Mouse (Mus musculus) urinary bladder, adult 2 months (tissue): ENCODE data around the gene St6galnac4. TPM values are rescaled to one million over a fixed set of nuclear protein-coding genes. Genes with fewer than 3 reads are reported as not detected.

Source experiments
- DNase-seq: peaks from one replicate; pipeline ENCODE4 v3.0.0; 2022; ENCODE audit warnings: low spot score
- polyA plus RNA-seq: library from polyadenylated mRNA; depleted of rRNA; stranded (reverse); fragments of >200 nt; gene quantifications from 2 replicates; pipeline ENCODE4 v1.2.3, GENCODE M21; 2012; rRNA removed

St6galnac4 gene
- polyA plus RNA-seq: 13.3 and 16.1 TPM in 2 replicates

GRCm38 (mm10) chr2:32586871-32587351, at the start of gene St6galnac4:
Gene St6galnac4 (plus strand): TSS chr2:32587095.
- peak; percentile 62 for DNase-seq

- DNase-seq: no peak
Observed at GRCm38 (mm10) chr2:32537360-32537905, 49.5 kb upstream of the St6galnac4 start.

- no peak for DNase-seq
Observed at GRCm38 (mm10) chr2:32537941-32538340, 49.0 kb upstream of the St6galnac4 start.

DNA sequence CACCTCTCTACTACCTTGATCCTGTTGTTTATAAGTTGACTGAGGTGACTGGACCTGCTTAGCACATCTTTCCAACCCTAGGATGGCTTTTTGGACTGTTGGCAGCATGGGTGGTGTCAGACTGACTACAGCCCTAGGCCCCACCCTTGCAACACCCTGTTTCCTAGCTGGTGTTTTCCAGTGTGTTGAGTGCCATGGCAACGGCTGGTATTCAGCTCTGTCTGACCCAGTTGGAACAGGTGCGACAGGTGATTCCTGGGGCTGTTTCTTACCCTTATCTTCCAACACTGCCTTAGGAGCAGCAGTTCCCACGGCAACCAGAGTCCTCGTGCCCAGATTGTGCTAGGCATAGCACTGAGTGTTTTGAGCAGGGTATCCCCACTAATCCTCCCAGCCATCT, 48.4 kb upstream of the St6galnac4 start:
- DNase-seq: no peak

DNA sequence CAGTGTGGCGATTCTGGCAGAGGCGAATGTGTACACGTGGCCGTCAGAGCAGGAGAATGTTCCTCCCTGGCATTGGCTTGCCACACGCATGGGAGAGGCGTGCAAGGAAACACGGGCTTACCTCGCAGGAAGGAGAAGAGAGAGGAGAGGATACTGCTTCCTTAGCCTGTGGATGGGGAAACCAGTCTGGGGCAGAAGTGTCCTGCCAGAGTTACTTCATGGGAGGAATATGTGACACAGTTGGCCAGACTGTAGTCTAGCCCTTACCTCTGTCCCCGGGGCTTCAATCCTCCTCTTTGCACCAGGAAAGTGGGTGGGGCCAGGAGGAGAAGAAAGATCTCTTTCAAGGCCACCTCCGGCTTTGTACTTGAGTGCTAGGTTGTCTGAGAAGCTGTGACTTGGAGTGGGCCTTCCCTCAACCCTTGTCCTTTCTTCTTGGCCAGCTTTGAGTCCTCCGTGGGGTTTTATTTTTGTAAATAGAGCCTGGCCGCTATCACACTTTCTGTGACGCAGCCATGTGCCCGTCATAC, 47.4 kb upstream of the St6galnac4 start:
- DNase-seq: no peak

GRCm38 (mm10) chr2:32541333-32541908, 45.5 kb upstream of the St6galnac4 start:
- DNase-seq: no peak

DNA sequence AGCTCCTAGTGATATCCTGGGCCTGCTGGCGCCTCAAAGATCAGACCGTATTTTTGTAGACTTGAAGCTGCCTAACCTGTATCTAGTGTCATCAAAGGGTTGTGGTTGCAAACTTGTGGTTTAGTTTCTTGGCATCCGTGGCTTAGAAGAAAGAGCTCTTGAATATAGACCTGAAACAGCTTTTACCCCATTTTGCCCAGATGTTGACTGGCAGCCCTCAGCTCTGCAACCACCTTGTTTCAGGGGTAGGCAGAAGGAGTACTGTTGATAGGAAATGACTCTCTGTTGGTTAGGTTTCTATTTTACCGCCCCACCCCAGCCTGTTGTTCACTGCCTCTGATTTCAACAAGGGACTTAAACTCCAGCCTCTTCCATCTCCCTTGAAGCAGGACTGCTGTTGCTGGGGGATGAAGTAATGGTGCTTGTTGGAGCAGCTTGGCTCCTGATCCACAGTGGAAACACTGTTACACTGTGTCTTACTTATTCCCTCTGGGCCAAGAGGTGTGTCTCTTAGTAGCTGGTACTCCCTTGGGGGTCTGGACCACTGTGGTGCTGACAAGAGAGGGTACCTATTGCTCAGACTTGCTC, 44.8 kb upstream of the St6galnac4 start:
- no peak for DNase-seq

GRCm38 (mm10) chr2:32543031-32543449, 43.9 kb upstream of the St6galnac4 start:
- DNase-seq: no peak

DNA sequence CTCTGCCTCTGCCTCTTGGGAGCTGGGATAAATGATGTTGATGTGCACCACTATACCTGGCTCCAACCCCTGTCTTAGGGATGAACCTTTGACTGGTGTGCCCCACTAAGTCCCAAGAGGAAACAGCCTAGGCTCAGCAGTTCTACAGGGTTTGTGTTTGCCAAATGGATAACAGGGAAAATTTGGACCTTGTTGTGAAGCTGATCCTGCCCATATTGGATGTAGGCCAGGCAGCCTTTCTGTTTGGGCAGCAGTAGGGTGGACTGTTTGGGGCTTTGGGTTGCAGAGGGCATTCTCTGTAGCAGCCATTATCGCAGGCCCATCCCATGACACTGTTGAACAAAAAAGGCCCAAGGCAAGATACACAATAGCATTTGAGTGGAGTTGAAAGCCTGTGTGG, 39.9 kb upstream of the St6galnac4 start:
- no peak for DNase-seq

DNA sequence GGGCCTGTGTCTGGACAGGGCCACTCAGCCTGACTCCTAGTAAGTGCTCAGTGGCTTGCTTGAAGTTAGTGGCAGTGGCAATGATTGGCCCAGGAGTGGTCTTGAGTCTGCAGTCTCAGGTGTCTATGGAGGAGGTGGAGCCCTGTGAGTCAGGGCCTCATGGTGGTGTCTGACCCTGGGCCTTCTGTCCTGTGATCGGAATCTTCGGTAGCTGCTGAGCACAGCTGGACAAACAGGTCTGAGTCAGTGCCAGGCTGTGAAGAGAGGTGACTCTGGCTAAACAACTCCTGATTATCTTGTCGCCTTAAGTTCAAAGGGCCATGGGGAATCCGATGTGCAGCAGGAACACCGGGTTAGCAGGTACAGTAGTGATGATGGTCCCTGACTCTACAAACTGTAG, 39.5 kb upstream of the St6galnac4 start:
- no peak for DNase-seq

GRCm38 (mm10) chr2:32547964-32548739, 38.7 kb upstream of the St6galnac4 start:
- DNase-seq: no peak

GRCm38 (mm10) chr2:32549171-32549570, 37.7 kb upstream of the St6galnac4 start:
- DNase-seq: no peak

DNA sequence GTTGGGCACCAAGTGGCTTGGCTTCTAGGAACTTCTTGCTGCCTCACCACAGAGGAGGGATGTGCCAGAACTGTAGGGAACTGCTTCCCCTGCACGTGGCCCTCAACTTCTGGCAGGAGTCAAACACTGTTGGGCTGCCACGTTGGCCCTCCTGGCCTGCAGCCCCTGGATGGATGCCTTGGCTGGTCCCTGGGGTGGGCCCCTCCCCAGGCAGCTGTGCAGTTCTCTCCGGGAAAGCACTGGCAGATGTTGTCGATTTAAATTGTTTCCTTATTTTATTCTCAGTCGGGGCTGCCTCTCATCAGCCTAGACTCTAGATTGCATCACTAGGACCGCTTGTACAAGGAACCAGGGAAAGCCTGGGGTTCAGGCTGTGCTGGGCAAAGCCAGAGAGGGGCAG, 37.1 kb upstream of the St6galnac4 start:
- no peak for DNase-seq

DNA sequence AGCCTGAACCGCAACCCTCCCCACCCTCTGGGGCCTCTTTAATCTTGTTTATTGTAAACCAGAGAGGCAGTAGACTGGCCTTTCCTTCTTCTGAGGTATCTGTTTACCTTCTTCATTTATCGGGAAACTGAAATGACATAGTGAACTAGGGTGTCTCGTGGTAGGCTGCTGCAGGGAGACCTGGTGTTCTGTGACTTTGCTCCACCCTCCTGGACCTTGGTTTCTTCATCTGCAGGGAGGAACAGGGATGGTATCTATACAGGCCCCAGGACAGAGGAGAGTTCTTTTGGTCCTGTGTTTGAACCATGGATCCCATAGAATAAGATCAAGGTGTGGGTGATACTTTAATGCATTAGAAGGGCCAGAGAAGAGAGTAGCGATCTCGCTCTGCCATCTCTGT, 35.7 kb upstream of the St6galnac4 start:
- no peak for DNase-seq

GRCm38 (mm10) chr2:32553592-32554148, 33.2 kb upstream of the St6galnac4 start:
- no peak for DNase-seq

- DNase-seq: no peak
Observed at GRCm38 (mm10) chr2:32555484-32555883, 31.4 kb upstream of the St6galnac4 start.

GRCm38 (mm10) chr2:32556019-32556418, 30.9 kb upstream of the St6galnac4 start:
- DNase-seq: no peak

- DNase-seq: no peak
Observed at GRCm38 (mm10) chr2:32559570-32559969, 27.3 kb upstream of the St6galnac4 start.

DNA sequence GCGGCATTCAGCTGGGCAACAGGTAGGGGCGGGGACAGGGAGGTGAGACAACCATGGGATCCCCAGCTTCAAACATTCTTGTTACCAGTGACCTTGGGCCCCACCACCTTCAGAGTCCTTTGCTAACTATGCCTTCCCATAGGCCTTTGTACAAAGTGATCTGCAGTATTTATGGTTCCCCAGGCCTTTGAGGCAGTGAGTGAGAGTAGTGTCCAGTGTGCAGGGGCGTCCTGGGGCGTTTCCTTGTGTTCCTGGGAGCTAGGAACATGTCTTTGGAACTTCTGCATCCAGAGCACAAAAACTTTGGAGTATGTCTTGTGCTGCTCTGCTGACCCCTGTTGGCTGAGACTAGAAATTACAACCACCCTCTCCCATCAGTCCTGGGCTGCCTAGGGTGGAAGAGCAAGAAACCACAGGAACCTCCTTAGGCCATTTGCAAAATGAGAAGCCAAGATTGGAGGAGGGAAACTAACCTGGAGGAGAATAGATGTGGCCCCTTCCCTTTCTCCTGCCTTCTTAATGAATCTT, 20.3 kb upstream of the St6galnac4 start:
- no peak for DNase-seq

DNA sequence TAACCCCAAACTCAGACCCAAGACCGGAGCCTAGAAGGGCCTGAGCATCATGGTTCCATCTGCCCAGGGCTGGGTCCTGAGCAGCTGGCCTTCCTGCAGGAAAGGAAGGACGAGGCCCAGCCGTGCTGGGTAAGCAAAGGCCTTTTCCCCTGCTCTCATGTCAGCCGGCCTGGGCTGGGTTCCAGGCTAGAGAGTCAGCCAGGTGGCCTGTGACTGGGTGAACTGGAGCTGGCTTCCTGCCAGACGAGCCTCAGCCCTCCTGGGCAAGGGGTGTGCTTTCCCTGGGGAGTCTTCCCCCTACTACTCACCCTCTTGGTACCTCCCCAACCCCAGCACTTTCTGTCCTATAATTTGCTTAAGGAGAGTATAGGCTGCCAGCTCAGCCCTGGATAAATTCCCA, 18.7 kb upstream of the St6galnac4 start:
- DNase-seq: no peak

DNA sequence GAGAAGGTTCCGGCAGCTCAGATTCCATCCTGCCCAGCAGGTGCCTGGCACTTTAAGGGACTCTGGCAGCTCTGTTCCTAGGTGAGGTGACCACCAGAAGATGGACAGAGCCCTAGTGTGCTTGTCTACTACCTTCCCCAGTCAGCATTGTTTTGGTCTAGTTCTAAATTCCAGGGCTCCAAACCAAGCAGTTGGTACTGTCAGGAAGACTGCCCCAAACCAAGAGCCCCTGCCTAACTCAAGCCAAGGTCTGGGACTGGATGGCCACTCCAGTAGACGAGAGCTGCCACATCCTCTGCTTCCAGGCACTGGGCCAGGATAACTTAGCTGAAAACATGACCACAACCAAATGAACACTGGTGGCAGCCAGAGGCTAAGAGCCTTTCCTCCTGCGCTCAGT, 18.0 kb upstream of the St6galnac4 start:
- DNase-seq: no peak
